Mouse (Mus musculus) yolk sac, embryonic 10.5 days (tissue): Measurements from ENCODE around the gene Sh3d21.
"Not testable (repeated sequence)": the region's sequence is repeated elsewhere in the genome, so short reads cannot be mapped to it uniquely, and the experiment has no call there.

Experiments used
- DNase-seq: peaks from one replicate; pipeline ENCODE4 v3.0.0-alpha.2; 2017; ENCODE audit warnings: low spot score

Gene Sh3d21

GRCm38 (mm10) chr4:126163067-126163659 is at the start of gene Sh3d21:
TSS of gene Sh3d21 (minus strand) at chr4:126163491.
- peak; percentile 69 for DNase-seq

- peak; percentile 42 for DNase-seq
Measured at GRCm38 (mm10) chr4:126207081-126207480, 43.8 kb upstream of the Sh3d21 start.

GRCm38 (mm10) chr4:126205386-126205785 is 42.1 kb upstream of the Sh3d21 start:
- peak; percentile 62 for DNase-seq

- no peak for DNase-seq
Measured at GRCm38 (mm10) chr4:126204661-126205230, 41.5 kb upstream of the Sh3d21 start.

- DNase-seq, result no peak
Measured at GRCm38 (mm10) chr4:126204016-126204415, 40.7 kb upstream of the Sh3d21 start.

- no peak for DNase-seq
Measured at GRCm38 (mm10) chr4:126203336-126203895, 40.1 kb upstream of the Sh3d21 start.

GRCm38 (mm10) chr4:126202303-126203181 is 39.3 kb upstream of the Sh3d21 start, which contains the start of gene Thrap3:
TSS of gene Thrap3 (minus strand) at chr4:126202760.
- DNase-seq, result peak; percentile 99

GRCm38 (mm10) chr4:126201514-126202302 is 38.4 kb upstream of the Sh3d21 start:
- peak; percentile 64 for DNase-seq

GRCm38 (mm10) chr4:126200656-126201055 is 37.4 kb upstream of the Sh3d21 start:
- no peak for DNase-seq

GRCm38 (mm10) chr4:126200036-126200435 is 36.7 kb upstream of the Sh3d21 start:
- DNase-seq, result no peak

GRCm38 (mm10) chr4:126199556-126199955 is 36.3 kb upstream of the Sh3d21 start:
- DNase-seq, result no peak

- no peak for DNase-seq
Measured at GRCm38 (mm10) chr4:126197485-126197884, 34.2 kb upstream of the Sh3d21 start.

GRCm38 (mm10) chr4:126194916-126195315 is 31.6 kb upstream of the Sh3d21 start:
- DNase-seq, result no peak

- DNase-seq, result no peak
Measured at GRCm38 (mm10) chr4:126194216-126194615, 30.9 kb upstream of the Sh3d21 start.

GRCm38 (mm10) chr4:126190636-126191035 is 27.3 kb upstream of the Sh3d21 start:
- no peak for DNase-seq

- DNase-seq, result no peak
Measured at GRCm38 (mm10) chr4:126187096-126187495, 23.8 kb upstream of the Sh3d21 start.

- DNase-seq, result no peak
Measured at GRCm38 (mm10) chr4:126183034-126183433, 19.7 kb upstream of the Sh3d21 start.

GRCm38 (mm10) chr4:126181170-126181957 is 18.1 kb upstream of the Sh3d21 start:
- peak; percentile 20 for DNase-seq

- DNase-seq, result not testable (repeated sequence)
Measured at GRCm38 (mm10) chr4:126175980-126176379, 12.7 kb upstream of the Sh3d21 start.

GRCm38 (mm10) chr4:126173800-126174199 is 10.5 kb upstream of the Sh3d21 start:
- no peak for DNase-seq

- not testable (repeated sequence) for DNase-seq
Measured at GRCm38 (mm10) chr4:126170737-126171136, 7.4 kb upstream of the Sh3d21 start.
